Mouse (Mus musculus) limb, embryonic 15.5 days (tissue): Measurements from ENCODE around the gene Gm5538. TPM values are rescaled to one million over a fixed set of nuclear protein-coding genes. Genes with fewer than 3 reads are reported as not detected.

ENCODE experiments used
- ATAC-seq: fragments of 200-750 bp; cut with Nextera tagmentation; 2 replicates; pipeline ENCODE4 v1.8.0; 2017; ENCODE audit warnings: low read depth, moderate TSS enrichment; ENCODE audit not compliant: insufficient number of reproducible peaks, low FRiP score, low TSS enrichment
- H3K27ac ChIP-seq: fragments of 300-500 bp; sonication (generic); 2 replicates; pipeline ENCODE4 v1.5.1; 2015; ENCODE audit warnings: moderate library complexity, mild to moderate bottlenecking, inconsistent platforms
- H3K27me3 ChIP-seq: fragments of 300-500 bp; sonication (generic); 2 replicates; pipeline ENCODE4 v1.6.1; 2015; ENCODE audit warnings: inconsistent platforms
- H3K36me3 ChIP-seq: fragments of 300-500 bp; sonication (generic); 2 replicates; pipeline ENCODE4 v1.6.1; 2015; ENCODE audit warnings: inconsistent platforms
- H3K4me1 ChIP-seq: fragments of 300-500 bp; sonication (generic); 2 replicates; pipeline ENCODE4 v1.6.1; 2015; ENCODE audit warnings: inconsistent platforms
- H3K4me2 ChIP-seq: fragments of 300-500 bp; sonication (generic); 2 replicates; pipeline ENCODE4 v1.6.1; 2015; ENCODE audit warnings: mild to moderate bottlenecking, inconsistent platforms
- H3K4me3 ChIP-seq: fragments of 300-500 bp; sonication (generic); 2 replicates; pipeline ENCODE4 v1.5.1; 2015; ENCODE audit warnings: mild to moderate bottlenecking, inconsistent platforms
- H3K9ac ChIP-seq: fragments of 300-500 bp; sonication (generic); 2 replicates; pipeline ENCODE4 v1.6.1; 2015; ENCODE audit warnings: inconsistent platforms
- H3K9me3 ChIP-seq: fragments of 300-500 bp; sonication (generic); 2 replicates; pipeline ENCODE4 v1.6.1; 2016; ENCODE audit warnings: inconsistent platforms
- WGBS: fragments of 180-500 bp; shearing (Covaris S2); methylation state at CpG from one replicate; pipeline ENCODE4 v1.1.7; 2015; 5-methylcytosine and 5-hydroxymethylcytosine counted together
- polyA plus RNA-seq: library from polyadenylated mRNA; unstranded; fragments of >200 nt; fragmentation: Nextera tagmentation; extraction: Ambion mirVana; gene quantifications from 2 replicates; pipeline ENCODE4 v1.2.1, GENCODE M21; 2015

The Gm5538 gene
- not detected in 2 replicates for polyA plus RNA-seq

GRCm38 (mm10) chr3:59729490-59729889, at the start of gene Gm5538:
Gene Gm5538 (plus strand): TSS chr3:59729790.
- H3K9me3 ChIP-seq: no peaks in the 10 kb centered on the region
- no peak within 1 kb of the TSS for H3K4me2 ChIP-seq
- H3K36me3 ChIP-seq: no peaks in the 10 kb centered on the region
- WGBS: 84% methylated on average over 2 of the region's 2 CpGs
- H3K27ac ChIP-seq: no peak within 1 kb of the TSS
- no peak within 1 kb of the TSS for H3K9ac ChIP-seq
- H3K4me1 ChIP-seq: no peaks in the 10 kb centered on the region
- no peak within 1 kb of the TSS for H3K4me3 ChIP-seq
- no peak for ATAC-seq
- no peaks in the 10 kb centered on the region for H3K27me3 ChIP-seq

DNA sequence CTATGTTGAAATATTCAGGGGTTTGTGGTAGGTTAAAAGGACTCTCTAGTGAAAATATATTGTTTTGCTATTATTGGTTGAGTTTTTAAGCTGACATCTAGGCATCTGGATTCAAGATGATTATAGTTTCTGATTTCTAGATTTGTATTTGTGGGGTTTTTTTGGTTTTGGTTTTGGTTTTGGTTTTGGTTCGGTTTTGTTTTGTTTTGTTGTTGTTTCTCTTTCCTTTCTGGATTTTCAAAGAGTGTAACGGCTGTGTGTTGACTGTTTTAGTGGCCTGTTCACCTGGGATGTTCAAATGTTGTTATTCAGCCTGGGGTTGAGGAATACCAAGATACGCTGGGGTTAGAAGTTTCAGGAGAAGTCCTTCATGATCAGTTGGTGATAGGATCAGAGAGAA, 32.2 kb upstream of the Gm5538 start:
- H3K9ac ChIP-seq: no peak overlapping the region
- H3K27ac ChIP-seq: no peak overlapping the region
- no peak overlapping the region for H3K4me2 ChIP-seq
- H3K27me3 ChIP-seq: no peaks in the 10 kb centered on the region
- WGBS: 77% methylated on average over 3 of the region's 3 CpGs
- no peaks in the 10 kb centered on the region for H3K9me3 ChIP-seq
- H3K36me3 ChIP-seq: no peaks in the 10 kb centered on the region
- H3K4me1 ChIP-seq: no peaks in the 10 kb centered on the region
- ATAC-seq: no peak
- no peak overlapping the region for H3K4me3 ChIP-seq

DNA sequence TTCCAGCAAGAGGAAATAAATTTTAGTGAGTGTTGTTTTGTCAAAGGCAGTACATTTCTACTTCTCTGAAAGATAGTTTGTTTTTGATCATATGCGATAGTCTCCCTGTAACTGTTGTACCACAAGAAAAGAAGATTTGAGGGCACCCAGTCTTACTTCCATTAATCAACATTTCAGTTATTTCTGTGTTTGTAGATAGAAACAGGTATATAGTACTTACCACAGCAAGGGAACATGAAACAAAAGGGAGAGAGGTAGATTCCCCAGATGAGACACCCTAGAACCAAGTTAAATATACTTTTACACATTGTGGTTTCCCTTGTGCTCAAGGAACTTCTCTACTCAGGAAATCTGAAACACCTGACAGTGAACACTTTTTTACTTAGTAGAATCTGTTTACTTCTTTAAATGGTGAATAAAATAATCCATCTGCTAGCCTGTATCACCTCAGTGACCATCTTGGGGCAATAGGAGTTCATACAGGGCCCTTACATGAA, 26.9 kb upstream of the Gm5538 start:
- H3K36me3 ChIP-seq: no peaks in the 10 kb centered on the region
- ATAC-seq: no peak
- H3K4me2 ChIP-seq: no peak overlapping the region
- H3K9me3 ChIP-seq: no peaks in the 10 kb centered on the region
- H3K4me1 ChIP-seq: no peaks in the 10 kb centered on the region
- H3K27me3 ChIP-seq: no peaks in the 10 kb centered on the region
- 98% methylated on average over 1 of the region's 1 CpGs for WGBS
- no peak overlapping the region for H3K27ac ChIP-seq
- H3K9ac ChIP-seq: no peak overlapping the region
- H3K4me3 ChIP-seq: no peak overlapping the region

DNA sequence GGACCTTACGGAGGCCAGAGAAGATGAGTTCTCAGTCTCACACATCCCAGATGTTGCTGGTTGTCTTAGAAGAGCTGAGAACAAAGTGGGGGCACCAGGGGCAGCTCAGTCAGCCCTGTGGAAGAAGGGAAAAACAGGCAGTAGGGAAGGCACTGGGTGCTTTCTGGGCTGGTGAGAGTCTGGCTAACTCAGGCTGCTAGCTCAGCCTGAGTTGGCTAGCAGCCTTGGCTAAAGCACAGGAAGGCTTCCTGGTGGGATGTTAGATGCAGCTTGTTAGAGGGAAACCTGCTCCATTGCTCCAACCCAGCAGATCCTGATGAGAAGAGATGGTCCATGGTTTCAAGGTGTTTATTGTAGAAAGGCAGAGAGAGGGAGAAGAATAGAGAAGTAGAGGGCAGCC, 10.3 kb downstream of the Gm5538 start:
- 79% methylated on average over 1 of the region's 1 CpGs for WGBS
- no peak for ATAC-seq
- Histone ChIP-seq H3K4me1 (no peaks in the 10 kb centered on the region), H3K4me3 (no peak overlapping the region), H3K36me3 (no peaks in the 10 kb centered on the region), H3K9me3 (no peaks in the 10 kb centered on the region), H3K4me2 (no peak overlapping the region), H3K9ac (no peak overlapping the region), H3K27me3 (no peaks in the 10 kb centered on the region), H3K27ac (no peak overlapping the region)

GRCm38 (mm10) chr3:59744181-59744580, 14.6 kb downstream of the Gm5538 start:
- H3K36me3 ChIP-seq: no peaks in the 10 kb centered on the region
- H3K27ac ChIP-seq: no peak overlapping the region
- WGBS: 13% methylated on average over 2 of the region's 2 CpGs
- no peaks in the 10 kb centered on the region for H3K9me3 ChIP-seq
- H3K27me3 ChIP-seq: no peaks in the 10 kb centered on the region
- H3K4me2 ChIP-seq: no peak overlapping the region
- no peak overlapping the region for H3K9ac ChIP-seq
- no peaks in the 10 kb centered on the region for H3K4me1 ChIP-seq
- no peak for ATAC-seq
- no peak overlapping the region for H3K4me3 ChIP-seq

Other genes starting within 250 kb of the Gm5538 start
- gene Gm8298, start 131.3 kb downstream of the Gm5538 start, polyA plus RNA-seq: not detected in 2 replicates
- gene C130079G13Rik, start 195.4 kb downstream of the Gm5538 start, polyA plus RNA-seq: 3.7 and 4.4 TPM in 2 replicates